Mouse (Mus musculus): Measurements from ENCODE around the gene Dbp. TPM values are rescaled to one million over a fixed set of nuclear protein-coding genes. Genes with fewer than 3 reads are reported as not detected.

Gene Dbp
- polyA plus RNA-seq, 1 experiment from 2014 or later = 3.6 TPM

GRCm38 (mm10) chr7:45667761-45668160, 37.1 kb upstream of the Dbp start:
- no peak for DNase-seq
- Histone ChIP-seq H3K36me3 (replicated peaks; ENCODE audit: insufficient read depth, low read length) (no peaks in the 10 kb centered on the region), H3K4me3 (ENCODE audit: low read depth, low read length) (no peak overlapping the region), H3K27me3 (ENCODE audit: insufficient read depth, low read length) (no peaks in the 10 kb centered on the region), H3K9ac (replicated peaks) (no peak overlapping the region), H3K4me2 (ENCODE audit: low read depth, low read length) (no peak overlapping the region), H3K4me1 (ENCODE audit: insufficient read depth) (0 out of 2 replicates have a peak, but pooled peaks cover 3% of the 10 kb centered on the region), H3K27ac (ENCODE audit: low read depth) (no peak overlapping the region), H3K9me3 (ENCODE audit: low read length) (no peaks in the 10 kb centered on the region)
- no peak for TF ChIP-seq EP300 (IDR thresholded peaks at IDR 0.05; ENCODE audit: low read depth)
- no peak for TF ChIP-seq CTCF (IDR thresholded peaks at IDR 0.05; ENCODE audit: low read depth)
- WGBS (ENCODE audit: insufficient replicate concordance) = 88% methylated on average over 14 of the region's 14 CpGs
- no peak for ATAC-seq

GRCm38 (mm10) chr7:45668921-45669320, 36.0 kb upstream of the Dbp start:
- Histone ChIP-seq H3K27ac (ENCODE audit: low read depth) (no peak overlapping the region), H3K4me1 (ENCODE audit: insufficient read depth) (0 out of 2 replicates have a peak, but pooled peaks cover 3% of the 10 kb centered on the region), H3K9ac (replicated peaks) (no peak overlapping the region), H3K4me3 (ENCODE audit: low read depth, low read length) (no peak overlapping the region), H3K9me3 (ENCODE audit: low read length) (no peaks in the 10 kb centered on the region), H3K36me3 (replicated peaks; ENCODE audit: insufficient read depth, low read length) (no peaks in the 10 kb centered on the region), H3K27me3 (ENCODE audit: insufficient read depth, low read length) (no peaks in the 10 kb centered on the region), H3K4me2 (ENCODE audit: low read depth, low read length) (no peak overlapping the region)
- no peak for DNase-seq
- 92% methylated on average over 9 of the region's 9 CpGs for WGBS (ENCODE audit: insufficient replicate concordance)
- no peak for ATAC-seq
- peak; percentile 48 for TF ChIP-seq CTCF (IDR thresholded peaks at IDR 0.05; ENCODE audit: low read depth)
- no peak for TF ChIP-seq EP300 (IDR thresholded peaks at IDR 0.05; ENCODE audit: low read depth)

GRCm38 (mm10) chr7:45677627-45678295, 27.1 kb upstream of the Dbp start:
- H3K27ac ChIP-seq (ENCODE audit: low read depth) = no peak overlapping the region

GRCm38 (mm10) chr7:45678513-45678912, 26.4 kb upstream of the Dbp start:
- H3K9ac ChIP-seq (replicated peaks) = no peak overlapping the region
- no peak overlapping the region for H3K4me3 ChIP-seq (ENCODE audit: low read depth, low read length)
- H3K27me3 ChIP-seq (ENCODE audit: insufficient read depth, low read length) = no peaks in the 10 kb centered on the region
- no peak for ATAC-seq
- H3K4me1 ChIP-seq (ENCODE audit: insufficient read depth) = peaks cover 16% of the 10 kb centered on the region
- no peak overlapping the region for H3K27ac ChIP-seq (ENCODE audit: low read depth)
- 84% methylated on average over 14 of the region's 14 CpGs for WGBS (ENCODE audit: insufficient replicate concordance)
- H3K36me3 ChIP-seq (replicated peaks; ENCODE audit: insufficient read depth, low read length) = no peaks in the 10 kb centered on the region
- DNase-seq = no peak
- TF ChIP-seq CTCF (IDR thresholded peaks at IDR 0.05; ENCODE audit: low read depth) = no peak
- TF ChIP-seq EP300 (IDR thresholded peaks at IDR 0.05; ENCODE audit: low read depth) = no peak
- no peaks in the 10 kb centered on the region for H3K9me3 ChIP-seq (ENCODE audit: low read length)
- no peak overlapping the region for H3K4me2 ChIP-seq (ENCODE audit: low read depth, low read length)

More at GRCm38 (mm10) chr7:45677627-45678295, 27.1 kb upstream of the Dbp start:
- WGBS (ENCODE audit: insufficient replicate concordance) = 65% methylated on average over 7 of the region's 7 CpGs
- no peak overlapping the region for H3K4me2 ChIP-seq (ENCODE audit: low read depth, low read length)
- no peaks in the 10 kb centered on the region for H3K36me3 ChIP-seq (replicated peaks; ENCODE audit: insufficient read depth, low read length)
- ATAC-seq (no peak), DNase-seq (no peak)
- peaks cover 16% of the 10 kb centered on the region for H3K4me1 ChIP-seq (ENCODE audit: insufficient read depth)
- H3K9ac ChIP-seq (replicated peaks) = no peak overlapping the region
- no peak overlapping the region for H3K4me3 ChIP-seq (ENCODE audit: low read depth, low read length)
- no peak for TF ChIP-seq CTCF (IDR thresholded peaks at IDR 0.05; ENCODE audit: low read depth)
- TF ChIP-seq EP300 (IDR thresholded peaks at IDR 0.05; ENCODE audit: low read depth) = no peak
- no peaks in the 10 kb centered on the region for H3K9me3 ChIP-seq (ENCODE audit: low read length)
- H3K27me3 ChIP-seq (ENCODE audit: insufficient read depth, low read length) = no peaks in the 10 kb centered on the region

GRCm38 (mm10) chr7:45679966-45680621, 24.8 kb upstream of the Dbp start:
- H3K27ac ChIP-seq (ENCODE audit: low read depth) = peak overlapping the region; percentile 60
- no peak overlapping the region for H3K4me2 ChIP-seq (ENCODE audit: low read depth, low read length)
- WGBS (ENCODE audit: insufficient replicate concordance) = 76% methylated on average over 14 of the region's 14 CpGs
- DNase-seq (no peak), ATAC-seq (peak; percentile 73)
- H3K4me3 ChIP-seq (ENCODE audit: low read depth, low read length) = no peak overlapping the region
- no peak for TF ChIP-seq CTCF (IDR thresholded peaks at IDR 0.05; ENCODE audit: low read depth)
- peak; percentile 72 for TF ChIP-seq EP300 (IDR thresholded peaks at IDR 0.05; ENCODE audit: low read depth)
- H3K4me1 ChIP-seq (ENCODE audit: insufficient read depth) = peaks cover 16% of the 10 kb centered on the region
- no peaks in the 10 kb centered on the region for H3K9me3 ChIP-seq (ENCODE audit: low read length)
- H3K36me3 ChIP-seq (replicated peaks; ENCODE audit: insufficient read depth, low read length) = no peaks in the 10 kb centered on the region
- H3K27me3 ChIP-seq (ENCODE audit: insufficient read depth, low read length) = no peaks in the 10 kb centered on the region
- no peak overlapping the region for H3K9ac ChIP-seq (replicated peaks)

- ATAC-seq = 0 out of 2 replicates have a peak, but pooled peaks have one; percentile 20
- no peak for DNase-seq
- peaks cover 16% of the 10 kb centered on the region for H3K4me1 ChIP-seq (ENCODE audit: insufficient read depth)
- H3K27ac ChIP-seq (ENCODE audit: low read depth) = 0 out of 2 replicates have a peak overlapping the region, but pooled peaks have one; percentile 60
- 43% methylated on average over 8 of the region's 8 CpGs for WGBS (ENCODE audit: insufficient replicate concordance)
- H3K27me3 ChIP-seq (ENCODE audit: insufficient read depth, low read length) = no peaks in the 10 kb centered on the region
- H3K9me3 ChIP-seq (ENCODE audit: low read length) = no peaks in the 10 kb centered on the region
- no peaks in the 10 kb centered on the region for H3K36me3 ChIP-seq (replicated peaks; ENCODE audit: insufficient read depth, low read length)
- TF ChIP-seq EP300 (IDR thresholded peaks at IDR 0.05; ENCODE audit: low read depth) (no peak), CTCF (IDR thresholded peaks at IDR 0.05; ENCODE audit: low read depth) (no peak)
- H3K9ac ChIP-seq (replicated peaks) = no peak overlapping the region
- no peak overlapping the region for H3K4me2 ChIP-seq (ENCODE audit: low read depth, low read length)
- H3K4me3 ChIP-seq (ENCODE audit: low read depth, low read length) = no peak overlapping the region
Measured at GRCm38 (mm10) chr7:45681046-45681736, 23.7 kb upstream of the Dbp start.

Measured in liver, postnatal 0 days (tissue).